ENCODE assay signal across 8 mouse cellular contexts in the genomic region with DNA sequence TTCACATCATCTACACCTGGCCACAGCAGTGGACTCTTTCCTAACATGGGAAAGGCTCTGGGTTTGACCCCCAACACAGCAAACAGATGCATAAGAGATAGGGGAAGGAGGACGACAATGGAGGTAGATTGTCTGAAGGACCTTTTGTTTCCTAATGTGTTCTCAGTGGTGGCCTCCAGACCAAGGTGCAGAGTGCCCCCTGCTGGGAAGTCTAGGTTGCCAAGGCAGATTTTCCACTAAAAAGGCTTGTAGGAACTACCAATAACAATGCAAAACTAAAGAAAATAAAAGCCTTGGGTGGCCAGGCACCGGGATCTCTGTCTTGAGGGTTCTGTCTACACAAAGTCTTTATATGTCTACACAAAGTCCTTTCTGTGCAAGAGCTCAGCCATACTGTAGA. TPM values are rescaled to one million over a fixed set of nuclear protein-coding genes. Genes with fewer than 3 reads are reported as not detected.
DNase-seq lines count a peak whose midpoint lies in the region; ATAC-seq lines count a peak whose summit lies in the region.

No protein-coding gene starts in this region.

- WGBS in forebrain, embryonic 14.5 days = 30% methylated on average over 2 of the region's 2 CpGs
- 38% methylated on average over 2 of the region's 2 CpGs for WGBS in forebrain, embryonic 15.5 days
- 28% methylated on average over 2 of the region's 2 CpGs for WGBS in midbrain, embryonic 16.5 days

- H3K27me3 ChIP-seq in forebrain, embryonic 14.5 days (replicated peaks; ENCODE audit: control insufficient read depth, insufficient read depth, low read length) = no peaks in the 10 kb centered on the region
- H3K27me3 ChIP-seq in forebrain, embryonic 15.5 days = no peaks in the 10 kb centered on the region
- H3K27me3 ChIP-seq in midbrain, embryonic 16.5 days (ENCODE audit: control insufficient read depth, insufficient read depth, low read depth, low read length) = no peaks in the 10 kb centered on the region

- no peak overlapping the region for H3K27ac ChIP-seq in forebrain, embryonic 14.5 days (ENCODE audit: low read depth, low read length)
- H3K27ac ChIP-seq in forebrain, embryonic 15.5 days (replicated peaks) = no peak overlapping the region
- H3K27ac ChIP-seq in midbrain, embryonic 16.5 days (ENCODE audit: low read length) = no peak overlapping the region

- no peaks in the 10 kb centered on the region for H3K4me1 ChIP-seq in forebrain, embryonic 14.5 days (ENCODE audit: control insufficient read depth, insufficient read depth, low read length)
- 0 out of 2 replicates have a peak, but pooled peaks cover 2% of the 10 kb centered on the region for H3K4me1 ChIP-seq in forebrain, embryonic 15.5 days
- H3K4me1 ChIP-seq in midbrain, embryonic 16.5 days (ENCODE audit: control insufficient read depth, insufficient read depth, low read length) = no peaks in the 10 kb centered on the region

- no peak overlapping the region for H3K4me2 ChIP-seq in forebrain, embryonic 14.5 days (ENCODE audit: low read length)
- no peak overlapping the region for H3K4me2 ChIP-seq in forebrain, embryonic 15.5 days (replicated peaks)
- no peak overlapping the region for H3K4me2 ChIP-seq in midbrain, embryonic 16.5 days (ENCODE audit: low read length)

- H3K9me3 ChIP-seq in forebrain, embryonic 14.5 days (replicated peaks; ENCODE audit: control insufficient read depth, low read length) = no peaks in the 10 kb centered on the region
- no peaks in the 10 kb centered on the region for H3K9me3 ChIP-seq in forebrain, embryonic 15.5 days
- no peaks in the 10 kb centered on the region for H3K9me3 ChIP-seq in midbrain, embryonic 16.5 days (replicated peaks; ENCODE audit: control insufficient read depth, low read length, poor library complexity, severe bottlenecking)

- 0 out of 2 replicates have a peak, but pooled peaks have one; percentile 19 for ATAC-seq in forebrain, embryonic 14.5 days
- no peak; the same call in 1 of the 2 replicates for ATAC-seq in forebrain, embryonic 15.5 days (replicated peaks)
- 0 out of 2 replicates have a peak, but pooled peaks have one; percentile 13 for ATAC-seq in midbrain, embryonic 16.5 days

- peak; percentile 80 for DNase-seq in forebrain, embryonic 14.5 days (ENCODE audit: low spot score)
- peak; percentile 37 for DNase-seq in ovary, postnatal 14 days (ENCODE audit: low spot score)
- DNase-seq in ovary, adult 18-20 months (ENCODE audit: low spot score) = no peak
- DNase-seq in embryo, embryonic 10 days (ENCODE audit: low spot score) = peak; percentile 63
- peak; percentile 60 to 66 for DNase-seq in layer of hippocampus, postnatal 10 days (ENCODE audit: low spot score in 2 of 2)
- no peak for DNase-seq in T-cell, adult 2 months (ENCODE audit: low spot score)

- peaks cover 17% of the 10 kb centered on the region for H3K36me3 ChIP-seq in forebrain, embryonic 14.5 days (ENCODE audit: control insufficient read depth, insufficient read depth, low read length)
- H3K36me3 ChIP-seq in forebrain, embryonic 15.5 days = peaks cover 18% of the 10 kb centered on the region
- peaks cover 12% of the 10 kb centered on the region; the same call in 1 of the 2 replicates for H3K36me3 ChIP-seq in midbrain, embryonic 16.5 days (ENCODE audit: control insufficient read depth, insufficient read depth, low read length)

- H3K4me3 ChIP-seq in forebrain, embryonic 14.5 days (ENCODE audit: low read depth, low read length) = no peak overlapping the region
- H3K4me3 ChIP-seq in forebrain, embryonic 15.5 days = no peak overlapping the region
- no peak overlapping the region for H3K4me3 ChIP-seq in midbrain, embryonic 16.5 days (ENCODE audit: low read depth, low read length)

- H3K9ac ChIP-seq in forebrain, embryonic 14.5 days (ENCODE audit: low read length) = no peak overlapping the region
- no peak overlapping the region for H3K9ac ChIP-seq in forebrain, embryonic 15.5 days (replicated peaks)
- H3K9ac ChIP-seq in midbrain, embryonic 16.5 days (ENCODE audit: low read depth, low read length) = no peak overlapping the region

RNA-seq across cellular contexts. Expression of gene Ice1, which starts 54.9 kb away (rescaled TPM):
- 36.8 and 39.8 TPM in 2 replicates for polyA plus RNA-seq in forebrain, embryonic 14.5 days (2014; fragmentation: Nextera tagmentation; extraction: Ambion mirVana)
- 31.3 and 31.4 TPM in 2 replicates for polyA plus RNA-seq in forebrain, embryonic 15.5 days (2015; fragmentation: Nextera tagmentation; extraction: Ambion mirVana)
- 10 to 100 TPM; 70.9 to 80.0 TPM for total RNA-seq in layer of hippocampus, postnatal 10 days (2021)
- polyA plus RNA-seq in midbrain, embryonic 16.5 days (2015; fragmentation: Nextera tagmentation; extraction: Ambion mirVana) = 35.1 and 38.2 TPM in 2 replicates

Comparison
In these comparisons a context has a peak if more than half of its experiments do, and no peak if none do; other contexts are left out.
1. DNase-seq: peak in forebrain, embryonic 14.5 days (single experiment), ovary, postnatal 14 days (single experiment), embryo, embryonic 10 days (single experiment) and layer of hippocampus, postnatal 10 days (2 of 2); none in ovary, adult 18-20 months (single experiment) and T-cell, adult 2 months (single experiment).